Mouse (Mus musculus): Measurements from ENCODE around the gene Aprt. TPM values are rescaled to one million over a fixed set of nuclear protein-coding genes. Genes with fewer than 3 reads are reported as not detected.
A peak's percentile ranks its signal among the peaks of the same experiment; 100 is the strongest.

The Aprt gene
- total and polyA plus RNA-seq, 3 experiments = 516 to 561 (median 524) TPM

DNA sequence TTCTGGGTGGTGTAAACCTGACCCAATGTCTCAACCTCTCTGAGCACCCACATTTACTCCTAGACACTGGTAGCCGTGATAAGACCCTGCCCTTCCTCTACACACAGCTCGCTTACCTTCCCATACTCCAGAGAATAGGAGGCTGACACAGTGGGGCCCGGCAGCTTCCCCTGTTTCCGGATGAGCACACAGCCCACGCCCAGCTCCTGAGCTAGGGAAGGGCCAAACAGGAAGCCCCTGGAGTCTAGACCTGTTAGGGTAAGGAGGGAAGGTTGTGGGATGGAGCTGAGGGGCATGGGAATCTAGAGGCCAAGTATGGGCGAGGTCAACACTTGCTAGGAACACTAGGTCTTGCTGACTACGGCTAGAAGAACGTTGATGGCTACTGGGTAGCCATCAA lies 1.4 kb downstream of the Aprt start:
- peak overlapping the region; percentile 55 for H3K4me2 ChIP-seq (ENCODE audit: insufficient read depth, low read depth, poor library complexity, severe bottlenecking)
- no peaks in the 10 kb centered on the region for H3K9me3 ChIP-seq (replicated peaks; ENCODE audit: low read length)
- H3K27ac ChIP-seq (ENCODE audit: insufficient read depth, low read depth) = peak overlapping the region; percentile 29
- H3K9ac ChIP-seq (ENCODE audit: insufficient read depth, low read depth) = peak overlapping the region; percentile 70; the same call in 1 of the 2 replicates
- H3K79me2 ChIP-seq (replicated peaks; ENCODE audit: control insufficient read depth, extremely low read depth, insufficient read depth, poor library complexity, severe bottlenecking) = peaks cover 17% of the 10 kb centered on the region
- in situ Hi-C loops (cut with MboI; ENCODE audit: low pct_ligation_motif_present, low pct_unique_long_range_greater_than_20kb, low sequenced_read_pairs) = no loop called here
- H3K36me3 ChIP-seq (replicated peaks in 1 of 2; ENCODE audit: control insufficient read depth in 1 of 2, insufficient read depth in 1 of 2, low read length in 1 of 2) = peaks cover 34 to 71% of the 10 kb centered on the region in 2 experiments
- no peaks in the 10 kb centered on the region for H3K27me3 ChIP-seq (replicated peaks)
- no peak for DNase-seq (ENCODE audit: extremely low read depth)
- dilution Hi-C loops (cut with MboI; ENCODE audit: extremely low pct_ligation_motif_present, extremely low pct_unique_long_range_greater_than_20kb, low sequenced_read_pairs) = no loop called here
- no peak for TF ChIP-seq USF2 (conservative IDR thresholded peaks at IDR 0.05; ENCODE audit: low read depth, low read length)
- TF ChIP-seq TBP (conservative IDR thresholded peaks at IDR 0.05; ENCODE audit: low read depth, low read length) = no peak
- 0 out of 2 replicates have a peak, but pooled peaks have one; percentile 12 for TF ChIP-seq ZMIZ1 (IDR thresholded peaks at IDR 0.05; ENCODE audit: low read depth, low read length)
- no peak for TF ChIP-seq HCFC1 (IDR thresholded peaks at IDR 0.05; ENCODE audit: low read depth, low read length)
- peak; percentile 29; the same call in 1 of the 2 replicates for TF ChIP-seq MXI1 (IDR thresholded peaks at IDR 0.05; ENCODE audit: low read depth, low read length)
- TF ChIP-seq MAX (IDR thresholded peaks at IDR 0.05; ENCODE audit: low read length) = 0 out of 2 replicates have a peak, but pooled peaks have one; percentile 20
- H3K4me3 ChIP-seq (replicated peaks in 1 of 3; ENCODE audit: low read depth in 2 of 3, low read length in 2 of 3, poor library complexity in 1 of 3) = peak overlapping the region; percentile 76 to 91 (median 89)
- peaks cover 13 to 39% of the 10 kb centered on the region in 2 experiments for H3K4me1 ChIP-seq (ENCODE audit: control insufficient read depth in 1 of 2, insufficient read depth in 2 of 2)

GRCm38 (mm10) chr8:122574667-122575251 lies 1.9 kb downstream of the Aprt start:
- Histone ChIP-seq H3K4me1 (ENCODE audit: control insufficient read depth in 1 of 2, insufficient read depth in 2 of 2) (peaks cover 13 to 44% of the 10 kb centered on the region in 2 experiments), H3K9ac (ENCODE audit: insufficient read depth, low read depth) (no peak overlapping the region), H3K27me3 (replicated peaks) (no peaks in the 10 kb centered on the region), H3K36me3 (replicated peaks in 1 of 2; ENCODE audit: control insufficient read depth in 1 of 2, insufficient read depth in 1 of 2, low read length in 1 of 2) (peaks cover 39 to 74% of the 10 kb centered on the region in 2 experiments), H3K79me2 (replicated peaks; ENCODE audit: control insufficient read depth, extremely low read depth, insufficient read depth, poor library complexity, severe bottlenecking) (peaks cover 18% of the 10 kb centered on the region), H3K4me3 (replicated peaks in 1 of 3; ENCODE audit: low read depth in 2 of 3, low read length in 2 of 3, poor library complexity in 1 of 3) (peak overlapping the region; percentile 76 to 91 (median 89)), H3K4me2 (ENCODE audit: insufficient read depth, low read depth, poor library complexity, severe bottlenecking) (peak overlapping the region; percentile 55), H3K27ac (ENCODE audit: insufficient read depth, low read depth) (peak overlapping the region; percentile 29), H3K9me3 (replicated peaks; ENCODE audit: low read length) (no peaks in the 10 kb centered on the region)
- in situ Hi-C loops (cut with MboI; ENCODE audit: low pct_ligation_motif_present, low pct_unique_long_range_greater_than_20kb, low sequenced_read_pairs) (no loop called here), dilution Hi-C loops (cut with MboI; ENCODE audit: extremely low pct_ligation_motif_present, extremely low pct_unique_long_range_greater_than_20kb, low sequenced_read_pairs) (no loop called here)
- TF ChIP-seq MAFK (IDR thresholded peaks at IDR 0.05; ENCODE audit: insufficient replicate concordance, low read length) (peak; percentile 92), ZMIZ1 (IDR thresholded peaks at IDR 0.05; ENCODE audit: low read depth, low read length) (0 out of 2 replicates have a peak, but pooled peaks have one; percentile 21), ELF1 (IDR thresholded peaks at IDR 0.05; ENCODE audit: low read depth, low read length) (no peak), ZKSCAN1 (IDR thresholded peaks at IDR 0.05; ENCODE audit: borderline replicate concordance, low read depth, low read length) (no peak), SIN3A (IDR thresholded peaks at IDR 0.05; ENCODE audit: low read length) (peak; percentile 59), MXI1 (IDR thresholded peaks at IDR 0.05; ENCODE audit: low read depth, low read length) (peak; percentile 73; the same call in 1 of the 2 replicates), POLR2AphosphoS2 (IDR thresholded peaks at IDR 0.05; ENCODE audit: low read depth, low read length) (peak; percentile 35; the same call in 1 of the 2 replicates)
- DNase-seq (ENCODE audit: extremely low read depth) = no peak

DNA sequence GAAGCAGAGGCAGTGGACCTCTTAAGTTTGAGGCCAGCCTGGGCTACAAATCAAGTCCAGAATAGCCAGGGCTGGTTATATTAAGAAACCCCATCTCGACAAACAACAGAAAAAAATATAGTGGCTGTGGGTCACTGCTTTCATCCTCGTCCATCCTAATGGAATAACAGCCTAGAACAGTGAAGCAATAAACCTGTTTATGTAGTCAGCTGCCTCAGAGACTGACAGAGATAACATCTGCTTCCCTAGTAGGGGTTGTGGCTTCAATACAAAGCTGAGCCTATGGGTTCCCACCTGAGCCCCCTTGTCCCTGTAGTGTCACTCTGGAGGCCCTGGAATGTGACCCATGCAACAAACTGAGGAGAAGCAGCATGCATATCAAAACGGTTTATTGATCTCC lies 2.4 kb downstream of the Aprt start:
- in situ Hi-C loops (cut with MboI; ENCODE audit: low pct_ligation_motif_present, low pct_unique_long_range_greater_than_20kb, low sequenced_read_pairs) = no loop called here
- dilution Hi-C loops (cut with MboI; ENCODE audit: extremely low pct_ligation_motif_present, extremely low pct_unique_long_range_greater_than_20kb, low sequenced_read_pairs) = no loop called here
- no peak for DNase-seq (ENCODE audit: extremely low read depth)
- peaks cover 44 to 78% of the 10 kb centered on the region in 2 experiments for H3K36me3 ChIP-seq (replicated peaks in 1 of 2; ENCODE audit: control insufficient read depth in 1 of 2, insufficient read depth in 1 of 2, low read length in 1 of 2)
- H3K4me3 ChIP-seq (replicated peaks in 1 of 3; ENCODE audit: low read depth in 2 of 3, low read length in 2 of 3, poor library complexity in 1 of 3) = peak overlapping the region in 1 of 3 experiments; percentile 89
- H3K27me3 ChIP-seq (replicated peaks) = no peaks in the 10 kb centered on the region
- no peaks in the 10 kb centered on the region for H3K9me3 ChIP-seq (replicated peaks; ENCODE audit: low read length)
- H3K4me1 ChIP-seq (ENCODE audit: control insufficient read depth in 1 of 2, insufficient read depth in 2 of 2) = peaks cover 16 to 49% of the 10 kb centered on the region in 2 experiments
- no peak for TF ChIP-seq ZNF384 (IDR thresholded peaks at IDR 0.05; ENCODE audit: low read depth, low read length)
- no peak for TF ChIP-seq MEF2A (IDR thresholded peaks at IDR 0.05; ENCODE audit: borderline replicate concordance, low read depth, low read length)
- no peak for TF ChIP-seq USF2 (conservative IDR thresholded peaks at IDR 0.05; ENCODE audit: low read depth, low read length)
- TF ChIP-seq NRF1 (IDR thresholded peaks at IDR 0.05; ENCODE audit: low read depth, low read length) = no peak
- TF ChIP-seq PAX5 (IDR thresholded peaks at IDR 0.05; ENCODE audit: low read length) = no peak
- TF ChIP-seq CHD2 (IDR thresholded peaks at IDR 0.05; ENCODE audit: low read length) = no peak
- no peak for TF ChIP-seq ELF1 (IDR thresholded peaks at IDR 0.05; ENCODE audit: low read depth, low read length)
- TF ChIP-seq POLR2AphosphoS2 (IDR thresholded peaks at IDR 0.05; ENCODE audit: low read depth, low read length) = no peak
- TF ChIP-seq HCFC1 (IDR thresholded peaks at IDR 0.05; ENCODE audit: low read depth, low read length) = no peak
- TF ChIP-seq CHD1 (IDR thresholded peaks at IDR 0.05; ENCODE audit: low read depth, low read length) = no peak
- TF ChIP-seq UBTF (IDR thresholded peaks at IDR 0.05; ENCODE audit: low read depth, low read length) = no peak
- no peak for TF ChIP-seq ZMIZ1 (IDR thresholded peaks at IDR 0.05; ENCODE audit: low read depth, low read length)
- H3K27ac ChIP-seq (ENCODE audit: insufficient read depth, low read depth) = peak overlapping the region; percentile 29; the same call in 1 of the 2 replicates
- H3K4me2 ChIP-seq (ENCODE audit: insufficient read depth, low read depth, poor library complexity, severe bottlenecking) = no peak overlapping the region
- peaks cover 23% of the 10 kb centered on the region for H3K79me2 ChIP-seq (replicated peaks; ENCODE audit: control insufficient read depth, extremely low read depth, insufficient read depth, poor library complexity, severe bottlenecking)
- no peak overlapping the region for H3K9ac ChIP-seq (ENCODE audit: insufficient read depth, low read depth)

Data from CH12.LX (cell line).